Mouse (Mus musculus): ENCODE data around the gene Gm11037. TPM values are rescaled to one million over a fixed set of nuclear protein-coding genes. Genes with fewer than 3 reads are reported as not detected.

Gene Gm11037
- total and polyA plus RNA-seq, 2 experiments from 2014 or later: not detected

- Histone ChIP-seq H3K27ac (no peak overlapping the region), H3K36me3 (ENCODE audit: insufficient read depth, low read length) (no peaks in the 10 kb centered on the region), H3K27me3 (ENCODE audit: insufficient read depth, low read length) (no peaks in the 10 kb centered on the region), H3K4me3 (ENCODE audit: low read length) (no peak overlapping the region), H3K4me1 (ENCODE audit: insufficient read depth, low read length) (peaks cover 9% of the 10 kb centered on the region), H3K9ac (replicated peaks; ENCODE audit: low read length) (no peak overlapping the region), H3K4me2 (ENCODE audit: low read depth, low read length) (peak overlapping the region; percentile 70; the same call in 1 of the 2 replicates), H3K9me3 (ENCODE audit: low read length) (no peaks in the 10 kb centered on the region)
- DNase-seq (ENCODE audit: low spot score) (no peak), ATAC-seq (no peak)
- 71% methylated on average over 3 of the region's 3 CpGs for WGBS
- TF ChIP-seq CTCF (IDR thresholded peaks at IDR 0.05; ENCODE audit: low read depth): no peak
These were observed 4.6 kb upstream of the Gm11037 start for GRCm38 (mm10) chr2:131128636-131129157.

- H3K4me3 ChIP-seq (ENCODE audit: low read length): no peak overlapping the region
- H3K36me3 ChIP-seq (ENCODE audit: insufficient read depth, low read length): no peaks in the 10 kb centered on the region
- H3K4me1 ChIP-seq (ENCODE audit: insufficient read depth, low read length): peaks cover 9% of the 10 kb centered on the region
- H3K4me2 ChIP-seq (ENCODE audit: low read depth, low read length): no peak overlapping the region
- no peak overlapping the region for H3K27ac ChIP-seq
- no peaks in the 10 kb centered on the region for H3K27me3 ChIP-seq (ENCODE audit: insufficient read depth, low read length)
- ATAC-seq (no peak), DNase-seq (ENCODE audit: low spot score) (no peak)
- no peak for TF ChIP-seq CTCF (IDR thresholded peaks at IDR 0.05; ENCODE audit: low read depth)
- no peaks in the 10 kb centered on the region for H3K9me3 ChIP-seq (ENCODE audit: low read length)
- H3K9ac ChIP-seq (replicated peaks; ENCODE audit: low read length): no peak overlapping the region
- 84% methylated on average over 5 of the region's 5 CpGs for WGBS
These were observed 3.5 kb upstream of the Gm11037 start for GRCm38 (mm10) chr2:131129836-131130235.

GRCm38 (mm10) chr2:131130849-131131248 lies 2.4 kb upstream of the Gm11037 start:
- TF ChIP-seq CTCF (IDR thresholded peaks at IDR 0.05; ENCODE audit: low read depth): no peak
- H3K4me2 ChIP-seq (ENCODE audit: low read depth, low read length): no peak overlapping the region
- no peak overlapping the region for H3K4me3 ChIP-seq (ENCODE audit: low read length)
- no peaks in the 10 kb centered on the region for H3K36me3 ChIP-seq (ENCODE audit: insufficient read depth, low read length)
- H3K9ac ChIP-seq (replicated peaks; ENCODE audit: low read length): no peak overlapping the region
- H3K27ac ChIP-seq: no peak overlapping the region
- no peaks in the 10 kb centered on the region for H3K9me3 ChIP-seq (ENCODE audit: low read length)
- H3K4me1 ChIP-seq (ENCODE audit: insufficient read depth, low read length): peaks cover 9% of the 10 kb centered on the region
- 90% methylated on average over 2 of the region's 2 CpGs for WGBS
- DNase-seq (ENCODE audit: low spot score) (no peak), ATAC-seq (no peak)
- H3K27me3 ChIP-seq (ENCODE audit: insufficient read depth, low read length): no peaks in the 10 kb centered on the region

- H3K27ac ChIP-seq: no peak overlapping the region
- ATAC-seq: no peak
- H3K27me3 ChIP-seq (ENCODE audit: insufficient read depth, low read length): no peaks in the 10 kb centered on the region
- peaks cover 3% of the 10 kb centered on the region for H3K4me1 ChIP-seq (ENCODE audit: insufficient read depth, low read length)
- H3K9ac ChIP-seq (replicated peaks; ENCODE audit: low read length): no peak overlapping the region
- H3K9me3 ChIP-seq (ENCODE audit: low read length): no peaks in the 10 kb centered on the region
- no peaks in the 10 kb centered on the region for H3K36me3 ChIP-seq (ENCODE audit: insufficient read depth, low read length)
- no peak for DNase-seq (ENCODE audit: low spot score)
- H3K4me2 ChIP-seq (ENCODE audit: low read depth, low read length): no peak overlapping the region
- no peak overlapping the region for H3K4me3 ChIP-seq (ENCODE audit: low read length)
- WGBS: 82% methylated on average over 10 of the region's 10 CpGs
- TF ChIP-seq CTCF (IDR thresholded peaks at IDR 0.05; ENCODE audit: low read depth): no peak
These were observed 997 bp upstream of the Gm11037 start for GRCm38 (mm10) chr2:131132111-131132888.

- Histone ChIP-seq H3K27ac (no peak overlapping the region), H3K9ac (replicated peaks; ENCODE audit: low read length) (no peak overlapping the region), H3K27me3 (ENCODE audit: insufficient read depth, low read length) (no peaks in the 10 kb centered on the region), H3K36me3 (ENCODE audit: insufficient read depth, low read length) (no peaks in the 10 kb centered on the region), H3K9me3 (ENCODE audit: low read length) (no peaks in the 10 kb centered on the region), H3K4me3 (ENCODE audit: low read length) (no peak overlapping the region), H3K4me2 (ENCODE audit: low read depth, low read length) (no peak overlapping the region), H3K4me1 (ENCODE audit: insufficient read depth, low read length) (no peaks in the 10 kb centered on the region)
- DNase-seq (ENCODE audit: low spot score) (no peak), ATAC-seq (0 out of 2 replicates have a peak, but pooled peaks have one; percentile 55)
- no peak for TF ChIP-seq CTCF (IDR thresholded peaks at IDR 0.05; ENCODE audit: low read depth)
- WGBS: 58% methylated on average over 1 of the region's 1 CpGs
These were observed 1.1 kb downstream of the Gm11037 start for GRCm38 (mm10) chr2:131134381-131134780.

GRCm38 (mm10) chr2:131134826-131135400 lies 1.6 kb downstream of the Gm11037 start:
- H3K9me3 ChIP-seq (ENCODE audit: low read length): no peaks in the 10 kb centered on the region
- H3K36me3 ChIP-seq (ENCODE audit: insufficient read depth, low read length): no peaks in the 10 kb centered on the region
- WGBS: 81% methylated on average over 8 of the region's 8 CpGs
- ATAC-seq (no peak), DNase-seq (ENCODE audit: low spot score) (no peak)
- no peak overlapping the region for H3K4me2 ChIP-seq (ENCODE audit: low read depth, low read length)
- no peak overlapping the region for H3K9ac ChIP-seq (replicated peaks; ENCODE audit: low read length)
- no peaks in the 10 kb centered on the region for H3K4me1 ChIP-seq (ENCODE audit: insufficient read depth, low read length)
- no peaks in the 10 kb centered on the region for H3K27me3 ChIP-seq (ENCODE audit: insufficient read depth, low read length)
- TF ChIP-seq CTCF (IDR thresholded peaks at IDR 0.05; ENCODE audit: low read depth): no peak
- no peak overlapping the region for H3K4me3 ChIP-seq (ENCODE audit: low read length)
- peak overlapping the region; percentile 27; the same call in 1 of the 2 replicates for H3K27ac ChIP-seq

Measured in hindbrain, postnatal 0 days (tissue).